Mouse (Mus musculus) spleen, adult 2 months (tissue): ENCODE measurements at regions not wholly inside any gene's neighbourhood (a gene's known extent, or its start where the extent isn't known, plus 50 kb on each side); places are given as distances from the start of the nearest gene placed in this dataset.

Source experiments
- CTCF ChIP-seq: fragments of 200-500 bp; IDR thresholded peaks from 2 replicates; pipeline ENCODE4 v1.5.1; 2011; ENCODE audit warnings: mild to moderate bottlenecking, inconsistent platforms; ENCODE audit not compliant: insufficient read depth, insufficient read length, insufficient replicate concordance; ENCODE audit errors: extremely low read depth
- POLR2A ChIP-seq: fragments of 200-500 bp; IDR thresholded peaks from 2 replicates; pipeline ENCODE4 v1.6.1; 2011; ENCODE audit warnings: low read depth, low read length, inconsistent platforms

GRCm38 (mm10) chr7:125393228-125393627, 51.2 kb upstream of the Kdm8 start:
- TF ChIP-seq CTCF = no peak
- TF ChIP-seq POLR2A = no peak
